In genomic region chr10:59885174-59886080, GRCm38 (mm10) we compare ENCODE assay signal across 11 mouse cellular contexts. TPM values are rescaled to one million over a fixed set of nuclear protein-coding genes. Genes with fewer than 3 reads are reported as not detected.
A peak's percentile ranks its signal among the peaks of the same experiment; 100 is the strongest.
DNase-seq lines count a peak whose midpoint lies in the region; ATAC-seq and TF ChIP-seq lines count a peak whose summit lies in the region.
"Had no signal": no experiment of that assay in that cellular context is flagged by ENCODE, and none has a peak within 500 bp of the region (broad histone marks: within the 10 kb centered on the region; RNA-seq: fewer than 3 reads in every experiment).

No protein-coding gene starts in this region.

- no peaks in the 10 kb centered on the region for H3K9me3 ChIP-seq in hindbrain, embryonic 13.5 days
- no peaks in the 10 kb centered on the region for H3K9me3 ChIP-seq in hindbrain, postnatal 0 days (ENCODE audit: low read length)
- no peaks in the 10 kb centered on the region for H3K9me3 ChIP-seq in liver, embryonic 16.5 days (replicated peaks; ENCODE audit: control insufficient read depth, low read length)
- H3K9me3 ChIP-seq: limb, embryonic 12.5 days; midbrain, embryonic 12.5 days had no signal

- no peak for ATAC-seq in hindbrain, embryonic 13.5 days (ENCODE audit: low FRiP score)
- no peak for ATAC-seq in hindbrain, postnatal 0 days
- 0 out of 2 replicates have a peak, but pooled peaks have one; percentile 5 for ATAC-seq in liver, embryonic 16.5 days (ENCODE audit: low read depth)

- DNase-seq in hindbrain, postnatal 0 days (ENCODE audit: low spot score), result no peak
- peak; percentile 52 for DNase-seq in CD4-positive, CD25-positive, alpha-beta regulatory T cell, adult 2 months (ENCODE audit: low read depth, low spot score)
- DNase-seq in adipocyte (ENCODE audit: low spot score), result peak; percentile 54
- DNase-seq in adrenal gland, postnatal 10 days, result no peak
- DNase-seq in gastrocnemius, postnatal 14 days, result no peak
- no peak for DNase-seq in retina, embryonic 14.5 days (ENCODE audit: low spot score)
- DNase-seq: heart, adult 18-20 months had no signal

- 92% methylated on average over 14 of the region's 14 CpGs for WGBS in hindbrain, embryonic 13.5 days
- 89% methylated on average over 14 of the region's 14 CpGs for WGBS in hindbrain, postnatal 0 days
- 66% methylated on average over 14 of the region's 14 CpGs for WGBS in liver, embryonic 16.5 days (ENCODE audit: insufficient replicate concordance)

- H3K27me3 ChIP-seq in hindbrain, embryonic 13.5 days, result no peaks in the 10 kb centered on the region
- H3K27me3 ChIP-seq in hindbrain, postnatal 0 days (ENCODE audit: insufficient read depth, low read length), result no peaks in the 10 kb centered on the region
- no peaks in the 10 kb centered on the region for H3K27me3 ChIP-seq in liver, embryonic 16.5 days (ENCODE audit: control insufficient read depth, insufficient read depth, low read depth, low read length)
- H3K27me3 ChIP-seq: limb, embryonic 12.5 days; midbrain, embryonic 12.5 days had no signal

- H3K4me2 ChIP-seq in hindbrain, embryonic 13.5 days, result no peak overlapping the region
- H3K4me2 ChIP-seq in hindbrain, postnatal 0 days (ENCODE audit: low read depth, low read length), result no peak overlapping the region
- H3K4me2 ChIP-seq in liver, embryonic 16.5 days (ENCODE audit: low read depth, low read length), result no peak overlapping the region
- H3K4me2 ChIP-seq: limb, embryonic 12.5 days; midbrain, embryonic 12.5 days had no signal

- H3K4me1 ChIP-seq in hindbrain, embryonic 13.5 days (replicated peaks), result peaks cover 39% of the 10 kb centered on the region
- peaks cover 6% of the 10 kb centered on the region for H3K4me1 ChIP-seq in hindbrain, postnatal 0 days (ENCODE audit: insufficient read depth, low read length)
- H3K4me1 ChIP-seq in liver, embryonic 16.5 days (ENCODE audit: control insufficient read depth, low read depth, low read length), result peaks cover 53% of the 10 kb centered on the region

- peaks cover 12% of the 10 kb centered on the region for H3K36me3 ChIP-seq in hindbrain, embryonic 13.5 days
- no peaks in the 10 kb centered on the region for H3K36me3 ChIP-seq in hindbrain, postnatal 0 days (ENCODE audit: insufficient read depth, low read length)
- H3K36me3 ChIP-seq in liver, embryonic 16.5 days (ENCODE audit: control insufficient read depth, insufficient read depth), result peaks cover 5% of the 10 kb centered on the region

- peak overlapping the region; percentile 43 for H3K9ac ChIP-seq in hindbrain, embryonic 13.5 days
- H3K9ac ChIP-seq in hindbrain, postnatal 0 days (replicated peaks; ENCODE audit: low read length), result no peak overlapping the region
- peak overlapping the region; percentile 13; the same call in 1 of the 2 replicates for H3K9ac ChIP-seq in liver, embryonic 16.5 days (ENCODE audit: low read depth, low read length)
- H3K9ac ChIP-seq: limb, embryonic 12.5 days; midbrain, embryonic 12.5 days had no signal

- no peak overlapping the region for H3K4me3 ChIP-seq in hindbrain, embryonic 13.5 days
- H3K4me3 ChIP-seq in hindbrain, postnatal 0 days (ENCODE audit: low read length), result no peak overlapping the region
- no peak overlapping the region for H3K4me3 ChIP-seq in liver, embryonic 16.5 days (ENCODE audit: low read depth, low read length)
- H3K4me3 ChIP-seq: limb, embryonic 12.5 days; midbrain, embryonic 12.5 days had no signal

- no peak for TF ChIP-seq CTCF in hindbrain, postnatal 0 days (IDR thresholded peaks at IDR 0.05; ENCODE audit: low read depth)

- intact Hi-C loops in gastrocnemius, postnatal 14 days (cut with DNase I; ENCODE audit: low total_unique reads), result no loop called here

- H3K27ac ChIP-seq in hindbrain, embryonic 13.5 days, result no peak overlapping the region
- no peak overlapping the region for H3K27ac ChIP-seq in hindbrain, postnatal 0 days
- H3K27ac ChIP-seq in liver, embryonic 16.5 days (ENCODE audit: low read length), result peak overlapping the region; percentile 59
- H3K27ac ChIP-seq: limb, embryonic 12.5 days; midbrain, embryonic 12.5 days had no signal

RNA-seq across cellular contexts. Expression of gene Dnajb12, which starts 6.1 kb away (rescaled TPM):
- 18.4 and 19.2 TPM in 2 replicates for polyA plus RNA-seq in hindbrain, embryonic 13.5 days (2015; fragmentation: Nextera tagmentation; extraction: Ambion mirVana)
- 45.1 and 56.8 TPM in 2 replicates for total RNA-seq in hindbrain, postnatal 0 days (2014; rRNA removed)
- 25.5 and 26.4 TPM in 2 replicates for polyA plus RNA-seq in hindbrain, postnatal 0 days (2015; fragmentation: Nextera tagmentation; extraction: Ambion mirVana)
- 14.8 and 15.5 TPM in 2 replicates for polyA plus RNA-seq in liver, embryonic 16.5 days (2015; fragmentation: Nextera tagmentation; extraction: Ambion mirVana)
- total RNA-seq in adrenal gland, postnatal 10 days (2021), result 10 to 100 TPM; 45.4 to 52.7 TPM
- total RNA-seq in gastrocnemius, postnatal 14 days (2021), result 10 to 100 TPM; 45.5 to 47.5 TPM

Comparison
In these comparisons a context has a peak if more than half of its experiments do, and no peak if none do; other contexts are left out.
1. DNase-seq: peak in CD4-positive, CD25-positive, alpha-beta regulatory T cell, adult 2 months (single experiment) and adipocyte (single experiment); none in hindbrain, postnatal 0 days (single experiment), adrenal gland, postnatal 10 days (single experiment), gastrocnemius, postnatal 14 days (single experiment) and retina, embryonic 14.5 days (single experiment).